Mouse (Mus musculus): ENCODE data around the gene Slc1a7. TPM values are rescaled to one million over a fixed set of nuclear protein-coding genes. Genes with fewer than 3 reads are reported as not detected.
A peak's percentile ranks its signal among the peaks of the same experiment; 100 is the strongest.

Slc1a7 gene
- polyA plus RNA-seq, 1 experiment from 2014 or later, result 0.09 TPM

GRCm38 (mm10) chr4:107928726-107929125 lies 39.4 kb upstream of the Slc1a7 start:
- Histone ChIP-seq H3K4me2 (no peak overlapping the region), H3K27me3 (ENCODE audit: insufficient read depth, low read length) (no peaks in the 10 kb centered on the region), H3K9me3 (ENCODE audit: low read depth, low read length) (no peaks in the 10 kb centered on the region), H3K4me1 (ENCODE audit: insufficient read depth) (no peaks in the 10 kb centered on the region), H3K4me3 (ENCODE audit: low read depth, low read length) (no peak overlapping the region), H3K36me3 (ENCODE audit: insufficient read depth) (no peaks in the 10 kb centered on the region), H3K9ac (no peak overlapping the region), H3K27ac (ENCODE audit: low read depth) (no peak overlapping the region)
- ATAC-seq (ENCODE audit: insufficient read depth) (no peak), DNase-seq (no peak)
- TF ChIP-seq CTCF (IDR thresholded peaks at IDR 0.05; ENCODE audit: low read depth), result no peak
- WGBS, result 74% methylated on average over 2 of the region's 2 CpGs

- 69% methylated on average over 3 of the region's 3 CpGs for WGBS
- H3K4me1 ChIP-seq (ENCODE audit: insufficient read depth), result no peaks in the 10 kb centered on the region
- TF ChIP-seq CTCF (IDR thresholded peaks at IDR 0.05; ENCODE audit: low read depth), result peak; percentile 30; the same call in 1 of the 2 replicates
- no peak overlapping the region for H3K4me2 ChIP-seq
- no peaks in the 10 kb centered on the region for H3K27me3 ChIP-seq (ENCODE audit: insufficient read depth, low read length)
- no peak overlapping the region for H3K9ac ChIP-seq
- H3K27ac ChIP-seq (ENCODE audit: low read depth), result no peak overlapping the region
- H3K4me3 ChIP-seq (ENCODE audit: low read depth, low read length), result no peak overlapping the region
- no peak for ATAC-seq (ENCODE audit: insufficient read depth)
- no peaks in the 10 kb centered on the region for H3K36me3 ChIP-seq (ENCODE audit: insufficient read depth)
- H3K9me3 ChIP-seq (ENCODE audit: low read depth, low read length), result no peaks in the 10 kb centered on the region
- DNase-seq, result peak; percentile 19
These were observed 36.7 kb upstream of the Slc1a7 start for GRCm38 (mm10) chr4:107931453-107931852.

GRCm38 (mm10) chr4:107933239-107933638 lies 34.9 kb upstream of the Slc1a7 start:
- 68% methylated on average over 8 of the region's 8 CpGs for WGBS
- H3K4me1 ChIP-seq (ENCODE audit: insufficient read depth), result peaks cover 3% of the 10 kb centered on the region; the same call in 1 of the 2 replicates

GRCm38 (mm10) chr4:107935254-107935653 lies 32.9 kb upstream of the Slc1a7 start:
- no peak for TF ChIP-seq CTCF (IDR thresholded peaks at IDR 0.05; ENCODE audit: low read depth)
- Histone ChIP-seq H3K4me1 (ENCODE audit: insufficient read depth) (peaks cover 9% of the 10 kb centered on the region; the same call in 1 of the 2 replicates), H3K9ac (no peak overlapping the region), H3K27ac (ENCODE audit: low read depth) (no peak overlapping the region), H3K9me3 (ENCODE audit: low read depth, low read length) (no peaks in the 10 kb centered on the region), H3K4me2 (no peak overlapping the region), H3K36me3 (ENCODE audit: insufficient read depth) (no peaks in the 10 kb centered on the region), H3K4me3 (ENCODE audit: low read depth, low read length) (no peak overlapping the region), H3K27me3 (ENCODE audit: insufficient read depth, low read length) (no peaks in the 10 kb centered on the region)
- ATAC-seq (ENCODE audit: insufficient read depth), result no peak
- WGBS, result 59% methylated on average over 3 of the region's 3 CpGs
- DNase-seq, result no peak

More at GRCm38 (mm10) chr4:107933239-107933638, 34.9 kb upstream of the Slc1a7 start:
- Histone ChIP-seq H3K9me3 (ENCODE audit: low read depth, low read length) (no peaks in the 10 kb centered on the region), H3K27me3 (ENCODE audit: insufficient read depth, low read length) (no peaks in the 10 kb centered on the region), H3K4me2 (no peak overlapping the region), H3K27ac (ENCODE audit: low read depth) (no peak overlapping the region), H3K36me3 (ENCODE audit: insufficient read depth) (no peaks in the 10 kb centered on the region), H3K4me3 (ENCODE audit: low read depth, low read length) (no peak overlapping the region), H3K9ac (no peak overlapping the region)
- TF ChIP-seq CTCF (IDR thresholded peaks at IDR 0.05; ENCODE audit: low read depth), result no peak
- ATAC-seq (ENCODE audit: insufficient read depth) (no peak), DNase-seq (no peak)

- peak; percentile 96 for DNase-seq
- Histone ChIP-seq H3K9me3 (ENCODE audit: low read depth, low read length) (no peaks in the 10 kb centered on the region), H3K36me3 (ENCODE audit: insufficient read depth) (no peaks in the 10 kb centered on the region), H3K27me3 (ENCODE audit: insufficient read depth, low read length) (no peaks in the 10 kb centered on the region), H3K27ac (ENCODE audit: low read depth) (peak overlapping the region; percentile 52; the same call in 1 of the 2 replicates), H3K4me3 (ENCODE audit: low read depth, low read length) (no peak overlapping the region), H3K4me1 (ENCODE audit: insufficient read depth) (peaks cover 9% of the 10 kb centered on the region; the same call in 1 of the 2 replicates), H3K4me2 (no peak overlapping the region; the same call in 1 of the 2 replicates), H3K9ac (no peak overlapping the region)
- TF ChIP-seq CTCF (IDR thresholded peaks at IDR 0.05; ENCODE audit: low read depth), result peak; percentile 73
- WGBS, result 8% methylated on average over 6 of the region's 6 CpGs
- peak; percentile 94 for ATAC-seq (ENCODE audit: insufficient read depth)
These were observed 30.8 kb upstream of the Slc1a7 start for GRCm38 (mm10) chr4:107937338-107937737.

- Histone ChIP-seq H3K4me2 (no peak overlapping the region), H3K4me3 (ENCODE audit: low read depth, low read length) (no peak overlapping the region), H3K9me3 (ENCODE audit: low read depth, low read length) (no peaks in the 10 kb centered on the region), H3K27ac (ENCODE audit: low read depth) (no peak overlapping the region), H3K4me1 (ENCODE audit: insufficient read depth) (peaks cover 9% of the 10 kb centered on the region; the same call in 1 of the 2 replicates), H3K9ac (no peak overlapping the region), H3K36me3 (ENCODE audit: insufficient read depth) (no peaks in the 10 kb centered on the region), H3K27me3 (ENCODE audit: insufficient read depth, low read length) (no peaks in the 10 kb centered on the region)
- DNase-seq (no peak), ATAC-seq (ENCODE audit: insufficient read depth) (no peak)
- TF ChIP-seq CTCF (IDR thresholded peaks at IDR 0.05; ENCODE audit: low read depth), result no peak
- 57% methylated on average over 2 of the region's 2 CpGs for WGBS
These were observed 30.0 kb upstream of the Slc1a7 start for GRCm38 (mm10) chr4:107938124-107938523.

- H3K9me3 ChIP-seq (ENCODE audit: low read depth, low read length), result no peaks in the 10 kb centered on the region
- ATAC-seq (ENCODE audit: insufficient read depth) (no peak), DNase-seq (no peak)
- no peak overlapping the region for H3K4me2 ChIP-seq
- no peaks in the 10 kb centered on the region for H3K27me3 ChIP-seq (ENCODE audit: insufficient read depth, low read length)
- H3K27ac ChIP-seq (ENCODE audit: low read depth), result no peak overlapping the region
- no peak overlapping the region for H3K9ac ChIP-seq
- no peaks in the 10 kb centered on the region for H3K36me3 ChIP-seq (ENCODE audit: insufficient read depth)
- no peak overlapping the region for H3K4me3 ChIP-seq (ENCODE audit: low read depth, low read length)
- WGBS, result 88% methylated on average over 7 of the region's 7 CpGs
- H3K4me1 ChIP-seq (ENCODE audit: insufficient read depth), result peaks cover 9% of the 10 kb centered on the region; the same call in 1 of the 2 replicates
- no peak for TF ChIP-seq CTCF (IDR thresholded peaks at IDR 0.05; ENCODE audit: low read depth)
These were observed 25.4 kb upstream of the Slc1a7 start for GRCm38 (mm10) chr4:107942741-107943140.
